Mouse (Mus musculus): ENCODE measurements around the gene Zfp949. TPM values are rescaled to one million over a fixed set of nuclear protein-coding genes. Genes with fewer than 3 reads are reported as not detected.

Zfp949 gene
- total and polyA plus RNA-seq, 3 experiments, result 2.6 to 6.9 (median 6.5) TPM

DNA sequence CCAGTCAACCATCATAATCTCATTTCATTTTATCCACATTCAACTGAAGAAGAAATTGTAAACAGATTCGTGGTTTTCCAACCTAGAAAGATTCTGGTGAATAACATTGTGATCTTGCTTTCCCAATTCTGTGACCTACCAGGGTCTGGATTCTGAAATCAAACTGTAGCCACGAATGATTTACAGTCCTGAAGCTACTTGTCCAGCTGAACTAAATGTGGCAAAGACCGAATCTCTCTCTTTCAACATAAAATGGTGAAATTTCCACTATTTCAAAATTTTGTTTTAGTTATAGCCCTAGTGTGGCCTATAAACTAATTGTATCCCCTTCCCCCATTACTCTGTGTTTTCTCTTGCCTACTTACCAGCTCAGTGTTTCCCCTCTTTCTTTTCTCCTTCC, 18.2 kb upstream of the Zfp949 start:
- TF ChIP-seq EP300 (IDR thresholded peaks at IDR 0.05; ENCODE audit: insufficient read depth, low read depth, low read length) (no peak), CTCF (IDR thresholded peaks at IDR 0.05) (no peak), POLR2A (IDR thresholded peaks at IDR 0.05; ENCODE audit: insufficient read depth, low read depth, low read length) (no peak)
- no peaks in the 10 kb centered on the region for H3K27me3 ChIP-seq (ENCODE audit: control insufficient read depth, insufficient read depth, low read length)
- H3K4me3 ChIP-seq, result no peak overlapping the region
- no peak overlapping the region for H3K27ac ChIP-seq
- no peaks in the 10 kb centered on the region for H3K79me2 ChIP-seq (replicated peaks; ENCODE audit: control insufficient read depth, insufficient read depth, low read length)
- no peak overlapping the region for H3K9ac ChIP-seq (ENCODE audit: low read depth, low read length)
- intact Hi-C loops (cut with DNase I), result no loop called here
- WGBS, result 85% methylated on average over 3 of the region's 3 CpGs
- H3K36me3 ChIP-seq (ENCODE audit: control insufficient read depth, insufficient read depth, low read length), result no peaks in the 10 kb centered on the region
- no peaks in the 10 kb centered on the region for H3K4me1 ChIP-seq (ENCODE audit: control insufficient read depth, insufficient read depth, low read length)
- no peak for DNase-seq

DNA sequence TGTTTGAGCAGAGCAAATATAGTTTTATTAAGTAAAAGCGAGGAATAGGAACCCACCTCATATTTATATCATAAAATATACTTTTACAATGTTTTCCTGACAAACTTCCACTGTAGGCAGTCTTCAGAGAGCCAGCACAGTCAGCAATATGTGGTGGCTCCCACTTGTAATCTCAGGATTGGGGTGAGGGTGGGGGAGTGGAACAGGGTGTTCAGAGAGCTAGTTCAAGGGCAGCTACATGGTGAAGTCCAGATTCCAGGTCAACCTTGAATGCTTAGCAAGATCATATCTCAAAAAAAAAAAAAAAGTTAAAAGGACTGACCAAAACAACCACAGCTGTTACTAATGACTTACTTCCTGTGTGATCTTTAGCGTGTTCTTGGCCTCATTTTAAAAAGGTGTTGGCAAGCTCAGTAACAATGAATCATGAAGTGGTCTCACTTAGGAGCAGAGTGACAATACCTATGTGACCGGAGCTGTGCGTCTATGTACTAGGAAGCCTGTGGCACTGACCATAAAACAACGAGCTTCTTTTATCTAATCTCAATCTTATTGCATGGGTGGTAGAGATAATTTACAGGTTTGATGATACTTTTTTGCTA, 17.7 kb upstream of the Zfp949 start:
- no peak overlapping the region for H3K9ac ChIP-seq (ENCODE audit: low read depth, low read length)
- no peaks in the 10 kb centered on the region for H3K79me2 ChIP-seq (replicated peaks; ENCODE audit: control insufficient read depth, insufficient read depth, low read length)
- no peak overlapping the region for H3K27ac ChIP-seq
- H3K4me1 ChIP-seq (ENCODE audit: control insufficient read depth, insufficient read depth, low read length), result no peaks in the 10 kb centered on the region
- no peaks in the 10 kb centered on the region for H3K27me3 ChIP-seq (ENCODE audit: control insufficient read depth, insufficient read depth, low read length)
- no peaks in the 10 kb centered on the region for H3K36me3 ChIP-seq (ENCODE audit: control insufficient read depth, insufficient read depth, low read length)
- DNase-seq, result no peak
- 61% methylated on average over 5 of the region's 5 CpGs for WGBS
- no peak for TF ChIP-seq POLR2A (IDR thresholded peaks at IDR 0.05; ENCODE audit: insufficient read depth, low read depth, low read length)
- no peak for TF ChIP-seq CTCF (IDR thresholded peaks at IDR 0.05)
- no peak for TF ChIP-seq EP300 (IDR thresholded peaks at IDR 0.05; ENCODE audit: insufficient read depth, low read depth, low read length)
- intact Hi-C loops (cut with DNase I), result no loop called here
- H3K4me3 ChIP-seq, result no peak overlapping the region

DNA sequence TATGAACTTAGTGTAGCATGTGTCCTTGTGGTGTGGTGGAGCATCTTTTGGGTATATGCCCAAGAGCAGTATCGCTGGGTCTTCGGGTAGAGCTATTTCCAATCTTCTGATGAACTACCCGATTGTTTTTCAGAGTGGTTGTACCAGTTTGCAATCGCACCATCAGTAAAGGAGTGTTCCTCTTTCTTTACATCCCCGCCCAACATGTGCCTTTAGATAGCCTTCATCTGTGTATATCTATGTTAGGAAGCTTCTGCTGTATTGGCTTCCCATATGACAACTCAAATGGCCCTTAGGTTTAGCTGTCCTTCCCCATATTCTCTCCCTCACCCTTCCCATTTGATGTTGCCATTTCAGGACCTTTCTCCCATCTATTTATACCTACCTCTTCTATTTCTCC, 13.7 kb upstream of the Zfp949 start:
- Histone ChIP-seq H3K79me2 (replicated peaks; ENCODE audit: control insufficient read depth, insufficient read depth, low read length) (no peaks in the 10 kb centered on the region), H3K4me1 (ENCODE audit: control insufficient read depth, insufficient read depth, low read length) (no peaks in the 10 kb centered on the region), H3K36me3 (ENCODE audit: control insufficient read depth, insufficient read depth, low read length) (no peaks in the 10 kb centered on the region), H3K27ac (no peak overlapping the region), H3K4me3 (no peak overlapping the region), H3K9ac (ENCODE audit: low read depth, low read length) (no peak overlapping the region), H3K27me3 (ENCODE audit: control insufficient read depth, insufficient read depth, low read length) (no peaks in the 10 kb centered on the region)
- no peak for DNase-seq
- intact Hi-C loops (cut with DNase I), result no loop called here
- WGBS, result 87% methylated on average over 5 of the region's 5 CpGs
- no peak for TF ChIP-seq CTCF (IDR thresholded peaks at IDR 0.05)
- TF ChIP-seq POLR2A (IDR thresholded peaks at IDR 0.05; ENCODE audit: insufficient read depth, low read depth, low read length), result no peak
- TF ChIP-seq EP300 (IDR thresholded peaks at IDR 0.05; ENCODE audit: insufficient read depth, low read depth, low read length), result no peak

DNA sequence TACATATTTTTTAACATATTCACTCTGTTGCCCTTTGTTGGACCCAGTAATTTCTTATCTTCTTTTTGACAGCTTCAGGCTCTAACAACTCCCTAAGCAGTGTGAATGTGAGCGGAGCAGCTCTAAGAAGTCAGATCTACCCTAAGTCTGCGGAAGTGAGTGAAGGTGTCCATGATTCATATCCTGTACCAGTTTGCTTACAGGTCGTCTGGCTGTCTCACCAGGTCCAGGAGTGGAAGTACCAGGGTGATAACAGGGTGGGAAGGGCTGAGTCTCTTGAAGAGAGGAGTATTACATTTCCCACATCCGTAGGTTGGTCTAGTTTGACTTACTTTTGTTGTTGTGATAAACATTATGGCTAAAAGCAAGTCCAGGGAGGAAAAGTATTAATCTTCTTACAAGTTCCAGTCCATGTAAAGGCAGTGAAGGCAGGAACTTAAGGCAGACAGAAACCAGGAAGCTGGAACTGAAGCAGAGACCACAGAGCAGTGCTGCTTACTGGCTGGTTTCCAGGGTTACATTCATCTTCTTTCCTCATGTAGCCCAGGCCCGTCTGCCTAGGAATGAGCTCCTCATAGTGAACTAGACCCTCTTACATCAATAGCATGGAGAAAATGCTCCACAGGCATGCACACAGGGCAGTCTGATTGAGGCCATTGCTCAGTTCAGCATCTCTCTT, 8.1 kb upstream of the Zfp949 start:
- WGBS, result 54% methylated on average over 5 of the region's 5 CpGs
- H3K36me3 ChIP-seq (ENCODE audit: control insufficient read depth, insufficient read depth, low read length), result no peaks in the 10 kb centered on the region
- H3K4me1 ChIP-seq (ENCODE audit: control insufficient read depth, insufficient read depth, low read length), result no peaks in the 10 kb centered on the region
- H3K27me3 ChIP-seq (ENCODE audit: control insufficient read depth, insufficient read depth, low read length), result no peaks in the 10 kb centered on the region
- no peak overlapping the region for H3K4me3 ChIP-seq
- no peak overlapping the region for H3K9ac ChIP-seq (ENCODE audit: low read depth, low read length)
- no peaks in the 10 kb centered on the region for H3K79me2 ChIP-seq (replicated peaks; ENCODE audit: control insufficient read depth, insufficient read depth, low read length)
- H3K27ac ChIP-seq, result no peak overlapping the region
- intact Hi-C loops (cut with DNase I), result loop anchor here (10.0 kb wide), 1 partner anchor 135 kb away; no protein-coding TSS in a partner anchor
- DNase-seq, result no peak
- TF ChIP-seq POLR2A (IDR thresholded peaks at IDR 0.05; ENCODE audit: insufficient read depth, low read depth, low read length) (no peak), CTCF (IDR thresholded peaks at IDR 0.05) (no peak), EP300 (IDR thresholded peaks at IDR 0.05; ENCODE audit: insufficient read depth, low read depth, low read length) (no peak)

DNA sequence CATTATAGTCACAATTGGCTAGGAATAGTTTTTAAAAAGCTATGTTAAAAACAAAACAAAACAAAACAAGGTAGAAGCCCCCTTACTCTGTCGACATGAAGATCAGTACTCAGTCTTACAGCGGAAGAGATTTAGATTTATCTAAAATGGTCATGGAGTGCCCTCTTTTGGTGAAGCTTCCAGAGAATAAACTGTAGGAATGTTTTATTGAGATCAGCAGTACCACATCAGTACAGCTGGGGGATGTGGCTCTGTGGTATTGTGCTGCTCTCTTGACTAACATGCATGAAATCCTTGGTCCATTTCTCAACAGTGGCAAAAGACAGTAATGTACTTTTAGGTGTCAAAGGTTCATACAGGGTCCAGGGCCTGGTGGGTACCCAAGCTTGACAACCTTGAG, 5.0 kb upstream of the Zfp949 start:
- 12% methylated on average over 2 of the region's 2 CpGs for WGBS
- no peaks in the 10 kb centered on the region for H3K36me3 ChIP-seq (ENCODE audit: control insufficient read depth, insufficient read depth, low read length)
- TF ChIP-seq EP300 (IDR thresholded peaks at IDR 0.05; ENCODE audit: insufficient read depth, low read depth, low read length) (no peak), CTCF (IDR thresholded peaks at IDR 0.05) (peak; percentile 63), POLR2A (IDR thresholded peaks at IDR 0.05; ENCODE audit: insufficient read depth, low read depth, low read length) (no peak)

GRCm38 (mm10) chr9:88545534-88545933, 2.3 kb upstream of the Zfp949 start:
- H3K79me2 ChIP-seq (replicated peaks; ENCODE audit: control insufficient read depth, insufficient read depth, low read length), result no peaks in the 10 kb centered on the region
- peaks cover 4% of the 10 kb centered on the region; the same call in 1 of the 2 replicates for H3K36me3 ChIP-seq (ENCODE audit: control insufficient read depth, insufficient read depth, low read length)
- no peak for DNase-seq
- H3K9ac ChIP-seq (ENCODE audit: low read depth, low read length), result no peak overlapping the region
- no peak overlapping the region for H3K27ac ChIP-seq
- no peak overlapping the region for H3K4me3 ChIP-seq
- TF ChIP-seq EP300 (IDR thresholded peaks at IDR 0.05; ENCODE audit: insufficient read depth, low read depth, low read length) (no peak), CTCF (IDR thresholded peaks at IDR 0.05) (peak; percentile 30)
- intact Hi-C loops (cut with DNase I), result loop anchor here (5.0 to 10.0 kb wide), 2 partner anchors 141 to 303 kb away; no protein-coding TSS in a partner anchor
- no peaks in the 10 kb centered on the region for H3K27me3 ChIP-seq (ENCODE audit: control insufficient read depth, insufficient read depth, low read length)
- 37% methylated on average over 3 of the region's 3 CpGs for WGBS
- peaks cover 3% of the 10 kb centered on the region for H3K4me1 ChIP-seq (ENCODE audit: control insufficient read depth, insufficient read depth, low read length)

More for the DNA sequence above, 5.0 kb upstream of the Zfp949 start:
- Histone ChIP-seq H3K9ac (ENCODE audit: low read depth, low read length) (no peak overlapping the region), H3K79me2 (replicated peaks; ENCODE audit: control insufficient read depth, insufficient read depth, low read length) (no peaks in the 10 kb centered on the region), H3K4me3 (no peak overlapping the region), H3K4me1 (ENCODE audit: control insufficient read depth, insufficient read depth, low read length) (no peaks in the 10 kb centered on the region), H3K27ac (no peak overlapping the region), H3K27me3 (ENCODE audit: control insufficient read depth, insufficient read depth, low read length) (no peaks in the 10 kb centered on the region)
- intact Hi-C loops (cut with DNase I), result loop anchor here (10.0 kb wide), 1 partner anchor 138 kb away; no protein-coding TSS in a partner anchor
- no peak for DNase-seq

Measured in heart, adult 2 months (tissue).